Mouse (Mus musculus): ENCODE results near the gene Aldh16a1. TPM values are rescaled to one million over a fixed set of nuclear protein-coding genes. Genes with fewer than 3 reads are reported as not detected.

Aldh16a1 gene
- polyA plus RNA-seq, 1 experiment from 2014 or later, result 26.4 TPM

DNA sequence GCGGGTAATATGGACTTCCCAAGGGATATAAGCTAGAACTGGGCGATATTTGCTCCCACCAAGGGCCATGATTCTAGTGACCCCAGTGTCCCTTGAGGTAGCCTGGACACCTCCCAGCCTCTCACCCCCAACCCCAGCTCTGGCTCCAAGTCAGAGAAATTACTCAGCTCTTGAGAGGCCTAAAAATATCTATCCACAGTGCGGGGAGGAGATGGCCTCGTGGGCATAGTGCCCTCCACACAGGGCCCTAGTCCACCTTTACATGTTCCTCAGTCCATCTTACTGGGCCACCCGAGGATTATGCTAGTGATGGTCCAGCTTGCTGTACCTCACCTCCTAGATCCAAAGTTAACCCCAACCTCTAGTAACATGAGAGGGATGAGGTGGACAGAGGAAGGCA lies 10.4 kb upstream of the Aldh16a1 start:
- H3K36me3 ChIP-seq, result 0 out of 2 replicates have a peak, but pooled peaks cover under 1% of the 10 kb centered on the region
- 42% methylated on average over 5 of the region's 5 CpGs for WGBS
- peaks cover 76% of the 10 kb centered on the region for H3K27me3 ChIP-seq
- H3K9ac ChIP-seq, result no peak overlapping the region
- peaks cover 20% of the 10 kb centered on the region for H3K4me1 ChIP-seq (replicated peaks)
- no peak overlapping the region for H3K4me3 ChIP-seq
- peaks cover 8% of the 10 kb centered on the region for H3K9me3 ChIP-seq (replicated peaks)
- H3K27ac ChIP-seq, result no peak overlapping the region
- ATAC-seq (replicated peaks; ENCODE audit: insufficient number of reproducible peaks, insufficient read depth, low FRiP score, low read depth), result no peak
- H3K4me2 ChIP-seq, result 0 out of 2 replicates have a peak overlapping the region, but pooled peaks have one; percentile 65

GRCm38 (mm10) chr7:45163735-45164490 lies 9.5 kb upstream of the Aldh16a1 start, which contains the start of gene Slc17a7:
TSS of gene Slc17a7 (plus strand) at chr7:45163949.
- H3K27ac ChIP-seq, result no peak within 1 kb of the TSS
- peaks cover 6% of the 10 kb centered on the region; the same call in 1 of the 2 replicates for H3K36me3 ChIP-seq
- ATAC-seq (replicated peaks; ENCODE audit: insufficient number of reproducible peaks, insufficient read depth, low FRiP score, low read depth), result no peak
- H3K4me1 ChIP-seq (replicated peaks), result peaks cover 20% of the 10 kb centered on the region
- WGBS, result 3% methylated on average over 41 of the region's 41 CpGs
- peak within 1 kb of the TSS; percentile 26 for H3K9ac ChIP-seq
- H3K4me3 ChIP-seq, result peak within 1 kb of the TSS; percentile 43
- peaks cover 67% of the 10 kb centered on the region for H3K27me3 ChIP-seq
- H3K9me3 ChIP-seq (replicated peaks), result no peaks in the 10 kb centered on the region
- H3K4me2 ChIP-seq, result peak within 1 kb of the TSS; percentile 65

DNA sequence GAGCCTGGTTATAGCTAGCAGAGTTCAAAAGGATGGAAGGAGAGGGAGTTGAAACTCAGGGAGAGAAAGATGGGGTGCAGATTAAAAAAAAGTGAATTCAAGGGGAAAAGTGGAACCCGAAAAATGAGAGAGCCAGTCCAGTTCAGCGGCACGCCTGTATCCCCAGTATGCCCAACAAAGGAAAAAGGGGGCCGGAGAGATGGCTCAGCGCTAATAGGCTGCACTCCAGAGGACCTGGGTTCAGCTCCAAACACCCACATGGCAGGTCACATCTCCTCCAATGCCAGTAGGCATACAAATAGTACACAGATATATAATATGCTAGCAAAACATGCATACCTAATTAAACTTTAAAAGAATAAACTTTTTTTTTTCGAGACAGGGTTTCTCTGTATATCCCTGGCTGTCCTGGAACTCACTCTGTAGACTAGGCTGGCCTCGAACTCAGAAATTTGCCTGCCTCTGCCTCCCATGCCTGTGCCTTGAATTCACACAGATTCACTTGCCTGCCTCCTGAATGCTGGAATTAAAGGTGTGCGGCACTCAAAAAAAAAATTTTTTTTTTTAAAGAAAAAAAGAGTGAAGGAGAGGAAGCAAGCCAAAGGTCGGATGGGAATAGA lies 8.7 kb upstream of the Aldh16a1 start:
- 72% methylated on average over 9 of the region's 9 CpGs for WGBS
- H3K4me2 ChIP-seq, result no peak overlapping the region
- no peak for ATAC-seq (replicated peaks; ENCODE audit: insufficient number of reproducible peaks, insufficient read depth, low FRiP score, low read depth)

DNA sequence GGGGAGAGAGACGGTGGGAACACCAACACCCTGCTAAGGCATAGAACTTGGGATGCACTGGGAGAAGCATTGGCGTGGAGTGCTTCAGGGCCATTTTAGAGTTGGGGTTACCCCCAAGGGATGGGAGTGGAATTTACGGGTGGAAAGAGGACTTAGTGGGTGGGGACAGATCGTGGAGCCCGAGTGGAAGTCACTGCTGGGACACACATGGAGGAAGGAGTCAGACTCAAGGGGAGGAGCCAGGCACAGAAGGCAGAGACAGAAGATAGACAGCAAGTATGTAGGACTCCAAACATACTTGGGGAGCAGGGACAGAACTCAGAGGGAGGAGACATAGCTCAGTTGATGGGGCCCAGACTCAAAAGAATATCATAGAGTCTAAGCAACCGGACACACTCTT lies 8.2 kb upstream of the Aldh16a1 start:
- Histone ChIP-seq H3K9me3 (replicated peaks) (no peaks in the 10 kb centered on the region), H3K9ac (peak overlapping the region; percentile 30; the same call in 1 of the 2 replicates), H3K4me1 (replicated peaks) (peaks cover 17% of the 10 kb centered on the region), H3K4me2 (peak overlapping the region; percentile 81), H3K27ac (no peak overlapping the region), H3K4me3 (peak overlapping the region; percentile 48), H3K27me3 (peaks cover 53% of the 10 kb centered on the region), H3K36me3 (peaks cover 12% of the 10 kb centered on the region; the same call in 1 of the 2 replicates)
- no peak for ATAC-seq (replicated peaks; ENCODE audit: insufficient number of reproducible peaks, insufficient read depth, low FRiP score, low read depth)
- 26% methylated on average over 6 of the region's 6 CpGs for WGBS

More for the DNA sequence above, 8.7 kb upstream of the Aldh16a1 start:
- Histone ChIP-seq H3K4me3 (no peak overlapping the region), H3K36me3 (peaks cover 10% of the 10 kb centered on the region; the same call in 1 of the 2 replicates), H3K9ac (no peak overlapping the region), H3K27me3 (peaks cover 59% of the 10 kb centered on the region), H3K9me3 (replicated peaks) (no peaks in the 10 kb centered on the region), H3K4me1 (replicated peaks) (peaks cover 20% of the 10 kb centered on the region), H3K27ac (no peak overlapping the region)

DNA sequence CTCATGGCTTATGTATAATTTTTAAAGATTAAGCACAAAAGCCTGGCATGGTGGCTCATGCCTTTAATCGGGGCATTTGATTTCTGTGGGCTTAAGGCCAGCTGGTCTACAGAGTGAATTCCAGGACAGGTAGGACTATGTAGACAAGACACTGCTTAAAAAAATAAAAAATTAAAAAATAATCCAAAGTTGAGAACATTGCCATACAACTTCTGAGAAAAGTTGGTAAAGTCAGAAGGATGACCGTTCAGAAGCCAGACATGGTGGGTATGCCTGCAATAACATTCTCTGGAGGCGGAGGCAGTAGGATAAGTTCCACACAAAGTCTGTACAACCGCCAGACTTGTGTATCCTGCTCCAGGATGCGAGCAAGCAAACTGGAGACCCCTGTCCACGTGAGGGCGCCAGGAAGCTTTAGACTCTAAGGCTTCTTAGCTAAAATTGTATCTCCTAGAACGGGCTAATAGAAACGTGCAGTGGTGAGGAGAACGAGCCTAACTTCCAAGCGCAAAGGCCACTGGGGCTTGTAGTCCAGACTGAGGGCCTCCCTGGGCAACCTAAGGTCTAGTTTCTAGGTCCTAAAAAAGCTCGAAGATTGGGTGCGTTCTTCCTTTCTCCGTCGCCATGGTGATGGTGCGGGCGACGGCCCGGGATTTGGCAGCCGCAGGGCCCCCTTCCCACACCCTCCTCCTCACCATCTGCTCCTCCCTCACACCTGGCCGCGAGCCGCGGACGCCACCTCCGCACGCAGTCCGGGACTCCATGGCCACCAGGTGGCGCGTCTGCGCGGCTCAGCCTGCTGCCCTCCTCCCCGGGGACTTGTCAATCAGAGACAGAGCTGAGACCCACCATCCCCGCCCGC lies 7.5 kb upstream of the Aldh16a1 start:
- Histone ChIP-seq H3K27me3 (peaks cover 46% of the 10 kb centered on the region), H3K4me1 (replicated peaks) (peaks cover 17% of the 10 kb centered on the region), H3K9me3 (replicated peaks) (no peaks in the 10 kb centered on the region), H3K36me3 (peaks cover 12% of the 10 kb centered on the region; the same call in 1 of the 2 replicates), H3K4me3 (peak overlapping the region; percentile 48), H3K27ac (no peak overlapping the region), H3K9ac (peak overlapping the region; percentile 30), H3K4me2 (peak overlapping the region; percentile 81)
- ATAC-seq (replicated peaks; ENCODE audit: insufficient number of reproducible peaks, insufficient read depth, low FRiP score, low read depth), result peak; percentile 82
- WGBS, result 4% methylated on average over 35 of the region's 35 CpGs

- peaks cover 36% of the 10 kb centered on the region for H3K27me3 ChIP-seq
- no peaks in the 10 kb centered on the region for H3K9me3 ChIP-seq (replicated peaks)
- peaks cover 17% of the 10 kb centered on the region for H3K4me1 ChIP-seq (replicated peaks)
- H3K36me3 ChIP-seq, result peaks cover 12% of the 10 kb centered on the region; the same call in 1 of the 2 replicates
- H3K4me3 ChIP-seq, result no peak overlapping the region
- H3K27ac ChIP-seq, result no peak overlapping the region
- H3K9ac ChIP-seq, result no peak overlapping the region
- no peak overlapping the region for H3K4me2 ChIP-seq
- 87% methylated on average over 3 of the region's 3 CpGs for WGBS
- ATAC-seq (replicated peaks; ENCODE audit: insufficient number of reproducible peaks, insufficient read depth, low FRiP score, low read depth), result no peak
These were observed 6.5 kb upstream of the Aldh16a1 start for GRCm38 (mm10) chr7:45160866-45161265.

- H3K9ac ChIP-seq, result no peak overlapping the region
- peaks cover 31% of the 10 kb centered on the region for H3K27me3 ChIP-seq
- no peak overlapping the region for H3K27ac ChIP-seq
- no peak overlapping the region for H3K4me2 ChIP-seq
- ATAC-seq (replicated peaks; ENCODE audit: insufficient number of reproducible peaks, insufficient read depth, low FRiP score, low read depth), result no peak
- H3K36me3 ChIP-seq, result peaks cover 12% of the 10 kb centered on the region; the same call in 1 of the 2 replicates
- H3K9me3 ChIP-seq (replicated peaks), result no peaks in the 10 kb centered on the region
- peaks cover 17% of the 10 kb centered on the region for H3K4me1 ChIP-seq (replicated peaks)
- 90% methylated on average over 6 of the region's 6 CpGs for WGBS
- H3K4me3 ChIP-seq, result no peak overlapping the region
These were observed 6.0 kb upstream of the Aldh16a1 start for GRCm38 (mm10) chr7:45160316-45160800.

- Histone ChIP-seq H3K36me3 (peaks cover 12% of the 10 kb centered on the region; the same call in 1 of the 2 replicates), H3K27me3 (peaks cover 17% of the 10 kb centered on the region), H3K27ac (no peak overlapping the region), H3K9ac (no peak overlapping the region), H3K4me1 (replicated peaks) (peaks cover 20% of the 10 kb centered on the region), H3K9me3 (replicated peaks) (no peaks in the 10 kb centered on the region), H3K4me2 (no peak overlapping the region), H3K4me3 (no peak overlapping the region)
- no peak for ATAC-seq (replicated peaks; ENCODE audit: insufficient number of reproducible peaks, insufficient read depth, low FRiP score, low read depth)
- 93% methylated on average over 6 of the region's 6 CpGs for WGBS
These were observed 4.6 kb upstream of the Aldh16a1 start for GRCm38 (mm10) chr7:45158991-45159390.

DNA sequence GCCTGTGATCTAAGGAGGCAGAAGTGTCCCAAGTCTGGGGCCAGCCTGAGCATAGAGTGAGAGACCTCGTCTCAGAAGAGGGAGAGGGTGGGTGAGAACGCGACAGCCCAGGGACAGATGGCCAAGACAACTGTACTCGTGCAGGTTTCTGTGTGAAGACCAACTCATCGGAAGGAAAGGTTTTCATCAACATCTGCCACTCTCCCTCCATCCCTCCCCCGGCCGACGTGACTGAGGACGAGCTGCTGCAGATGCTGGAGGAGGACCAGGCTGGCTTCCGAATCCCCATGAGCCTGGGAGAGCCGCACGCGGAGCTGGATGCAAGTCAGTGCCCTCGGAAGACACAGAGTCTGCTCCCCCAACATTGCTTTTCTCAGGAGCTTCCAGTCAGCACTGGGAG lies 3.1 kb upstream of the Aldh16a1 start:
- peaks cover 2% of the 10 kb centered on the region for H3K27me3 ChIP-seq
- no peak overlapping the region for H3K27ac ChIP-seq
- H3K4me3 ChIP-seq, result no peak overlapping the region
- peaks cover 12% of the 10 kb centered on the region; the same call in 1 of the 2 replicates for H3K36me3 ChIP-seq
- peaks cover 18% of the 10 kb centered on the region for H3K4me1 ChIP-seq (replicated peaks)
- no peak for ATAC-seq (replicated peaks; ENCODE audit: insufficient number of reproducible peaks, insufficient read depth, low FRiP score, low read depth)
- no peak overlapping the region for H3K4me2 ChIP-seq
- no peak overlapping the region for H3K9ac ChIP-seq
- WGBS, result 88% methylated on average over 14 of the region's 14 CpGs
- H3K9me3 ChIP-seq (replicated peaks), result no peaks in the 10 kb centered on the region

DNA sequence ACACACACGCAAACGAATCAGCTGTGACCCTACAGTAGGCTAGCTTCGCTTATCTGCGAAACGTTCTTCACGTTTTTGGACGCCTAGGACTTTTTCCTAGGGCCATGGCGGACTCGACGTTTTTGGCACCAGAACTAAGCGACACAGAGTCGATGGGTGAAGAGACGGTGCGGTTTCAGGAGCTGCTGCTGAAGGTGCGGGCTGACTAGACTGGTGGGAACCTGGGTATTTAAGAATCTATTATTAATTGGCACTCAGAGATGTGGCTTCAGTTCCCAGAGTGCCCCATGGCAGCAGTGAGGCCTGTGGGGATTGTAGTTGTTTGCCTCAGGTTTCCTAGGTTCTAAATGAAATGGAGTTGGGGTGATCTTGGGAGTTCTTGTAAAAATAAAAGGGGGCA lies 1.8 kb upstream of the Aldh16a1 start:
- Histone ChIP-seq H3K4me1 (replicated peaks) (peaks cover 12% of the 10 kb centered on the region), H3K27me3 (no peaks in the 10 kb centered on the region), H3K27ac (no peak overlapping the region), H3K9me3 (replicated peaks) (no peaks in the 10 kb centered on the region), H3K4me3 (no peak overlapping the region), H3K36me3 (peaks cover 12% of the 10 kb centered on the region; the same call in 1 of the 2 replicates), H3K4me2 (no peak overlapping the region), H3K9ac (no peak overlapping the region)
- WGBS, result 93% methylated on average over 15 of the region's 15 CpGs
- ATAC-seq (replicated peaks; ENCODE audit: insufficient number of reproducible peaks, insufficient read depth, low FRiP score, low read depth), result no peak

All from heart, embryonic 15.5 days (tissue).